In the genomic region with DNA sequence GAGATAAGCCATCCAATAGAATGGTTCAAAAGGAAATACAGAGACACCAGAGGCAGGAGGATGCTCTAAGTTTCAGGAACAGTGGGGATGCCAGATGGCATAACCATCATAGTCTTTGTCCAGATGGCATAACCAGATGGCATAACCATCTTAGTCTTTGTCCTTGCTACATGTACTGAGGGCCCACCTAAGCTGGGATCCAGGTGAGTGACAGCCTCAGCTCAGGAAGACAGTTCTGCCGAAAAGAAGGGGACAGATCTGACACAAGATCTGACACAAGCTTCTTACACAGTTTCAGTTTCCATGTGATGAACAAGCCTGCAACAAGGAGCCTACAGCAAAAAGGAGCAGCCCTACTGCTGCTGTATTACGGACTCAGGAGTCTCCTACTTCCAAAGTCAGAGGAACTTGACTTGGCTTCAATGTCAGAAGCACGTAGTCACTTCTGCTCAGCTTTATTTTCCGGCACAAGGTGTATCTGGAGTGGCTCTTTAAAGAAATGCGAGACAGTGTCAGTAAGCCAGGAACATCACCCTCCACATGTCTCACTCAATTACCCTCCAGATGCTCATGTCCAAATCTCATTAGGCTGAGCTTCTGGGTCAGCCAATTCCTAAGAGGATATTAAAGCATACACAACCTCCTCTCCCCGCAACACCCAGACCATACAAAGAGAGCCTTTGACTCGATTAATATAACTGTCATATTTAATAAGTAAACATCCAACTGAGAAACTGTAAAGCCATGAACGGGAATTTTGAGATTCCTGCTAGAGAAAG, we compare ENCODE assay signal across 28 mouse cellular contexts. TPM values are rescaled to one million over a fixed set of nuclear protein-coding genes. Genes with fewer than 3 reads are reported as not detected.
DNase-seq lines count a peak whose midpoint lies in the region; TF ChIP-seq lines count a peak whose summit lies in the region.
"Had no signal": no experiment of that assay in that cellular context is flagged by ENCODE, and none has a peak within 500 bp of the region (broad histone marks: within the 10 kb centered on the region; RNA-seq: fewer than 3 reads in every experiment).

No protein-coding gene starts in this region.

- no peak for TF ChIP-seq CTCF in cerebellum, adult 2 months (IDR thresholded peaks at IDR 0.05; ENCODE audit: borderline replicate concordance, insufficient read depth, low read depth, low read length)
- no peak for TF ChIP-seq CTCF in heart, adult 2 months (IDR thresholded peaks at IDR 0.05)

- no peak for TF ChIP-seq EP300 in heart, adult 2 months (IDR thresholded peaks at IDR 0.05; ENCODE audit: insufficient read depth, low read depth, low read length)

- 0 out of 2 replicates have a peak overlapping the region, but pooled peaks have one; percentile 1 for H3K27ac ChIP-seq in cerebellum, adult 2 months (ENCODE audit: insufficient read depth, low read length)
- peak overlapping the region; percentile 63 for H3K27ac ChIP-seq in heart, adult 2 months
- H3K27ac ChIP-seq: embryonic facial prominence, embryonic 15.5 days; forebrain, embryonic 12.5 days; hindbrain, embryonic 10.5 days; hindbrain, embryonic 15.5 days; kidney, embryonic 15.5 days; liver, embryonic 14.5 days; macrophage had no signal

- H3K9ac ChIP-seq in heart, adult 2 months (ENCODE audit: low read depth, low read length) = no peak overlapping the region
- H3K9ac ChIP-seq: embryonic facial prominence, embryonic 15.5 days; forebrain, embryonic 12.5 days; hindbrain, embryonic 15.5 days; kidney, embryonic 15.5 days; liver, embryonic 14.5 days had no signal

- H3K4me1 ChIP-seq in cerebellum, adult 2 months (ENCODE audit: control insufficient read depth, insufficient read depth, low read length) = peaks cover 7% of the 10 kb centered on the region; the same call in 1 of the 2 replicates
- no peaks in the 10 kb centered on the region for H3K4me1 ChIP-seq in heart, adult 2 months (ENCODE audit: control insufficient read depth, insufficient read depth, low read length)
- H3K4me1 ChIP-seq: forebrain, embryonic 12.5 days; hindbrain, embryonic 15.5 days; kidney, embryonic 15.5 days had no signal

- H3K79me2 ChIP-seq in heart, adult 2 months (replicated peaks; ENCODE audit: control insufficient read depth, insufficient read depth, low read length) = no peaks in the 10 kb centered on the region

- peak in 1 of 2 experiments; percentile 27 for DNase-seq in cerebellum, adult 2 months
- no peak for DNase-seq in cerebellum, postnatal 4 days (ENCODE audit: low spot score in 2 of 2)
- no peak for DNase-seq in heart, adult 2 months
- DNase-seq in heart, adult 8-10 months (ENCODE audit: low spot score) = no peak
- peak; percentile 69 for DNase-seq in Muller cell, postnatal 12 days (ENCODE audit: inconsistent ontology term)
- peak; percentile 92 for DNase-seq in retina, postnatal 1 day
- DNase-seq in frontal cortex, postnatal 25 days (ENCODE audit: low spot score in 2 of 2) = no peak
- DNase-seq in spleen, postnatal 14 days (ENCODE audit: low spot score in 2 of 2) = no peak
- DNase-seq: adrenal gland, adult 2 months; cerebellum, adult 11 months; cerebellum, postnatal 10 days; gastrocnemius, postnatal 36 days; heart, postnatal 14 days; kidney, adult 18-20 months; kidney, postnatal 25 days; liver; lung, adult 2 months; midbrain, embryonic 14.5 days; right cerebral cortex, postnatal 4 days; thymus, postnatal 4 days had no signal

- H3K27me3 ChIP-seq in cerebellum, adult 2 months (ENCODE audit: control insufficient read depth, insufficient read depth, low read length) = no peaks in the 10 kb centered on the region
- H3K27me3 ChIP-seq in heart, adult 2 months (ENCODE audit: control insufficient read depth, insufficient read depth, low read length) = no peaks in the 10 kb centered on the region
- H3K27me3 ChIP-seq: embryonic facial prominence, embryonic 15.5 days; forebrain, embryonic 12.5 days; hindbrain, embryonic 15.5 days; kidney, embryonic 15.5 days had no signal

- TF ChIP-seq POLR2A in cerebellum, adult 2 months (IDR thresholded peaks at IDR 0.05; ENCODE audit: borderline replicate concordance, insufficient read depth, low read length) = no peak
- TF ChIP-seq POLR2A in heart, adult 2 months (IDR thresholded peaks at IDR 0.05; ENCODE audit: insufficient read depth, low read depth, low read length) = no peak

- intact Hi-C loops in heart, adult 2 months (cut with DNase I) = no loop called here

- WGBS in cerebellum, adult 2 months = 34% methylated on average over 8 of the region's 8 CpGs
- 84% methylated on average over 8 of the region's 8 CpGs for WGBS in heart, adult 2 months

- H3K36me3 ChIP-seq in heart, adult 2 months (ENCODE audit: control insufficient read depth, insufficient read depth, low read length) = no peaks in the 10 kb centered on the region
- H3K36me3 ChIP-seq: embryonic facial prominence, embryonic 15.5 days; hindbrain, embryonic 15.5 days had no signal

- H3K4me3 ChIP-seq in cerebellum, adult 2 months (replicated peaks; ENCODE audit: insufficient read depth, low read depth, low read length) = no peak overlapping the region
- H3K4me3 ChIP-seq in heart, adult 2 months = no peak overlapping the region
- H3K4me3 ChIP-seq: embryonic facial prominence, embryonic 15.5 days; forebrain, embryonic 12.5 days; hindbrain, embryonic 10.5 days; hindbrain, embryonic 15.5 days; kidney, embryonic 15.5 days had no signal

RNA-seq across cellular contexts. Expression of gene Prom1, which starts 21.4 kb away (rescaled TPM):
- 36.9 and 39.9 TPM in 2 replicates for polyA plus RNA-seq in cerebellum, adult 2 months (2012; rRNA removed)
- 10 to 100 TPM in 1 of 2 experiments, 1 to 10 TPM in 1; 7.8 to 10.0 TPM for total RNA-seq in heart, adult 2 months (2021)
- 0.57 and 1.8 TPM in 2 replicates for polyA plus RNA-seq in heart, adult 2 months (2012; rRNA removed)
- total RNA-seq in heart, adult 8-10 months (2022) = 10 to 100 TPM in 2 of 4 experiments, 1 to 10 TPM in 2; 7.3 to 10.9 (median 9.0) TPM
- total RNA-seq: monocyte, adult 5-6 weeks had no signal

Comparison
In these comparisons a context has a peak if more than half of its experiments do, and no peak if none do; other contexts are left out.
1. DNase-seq: peak in Muller cell, postnatal 12 days (single experiment) and retina, postnatal 1 day (single experiment); none in cerebellum, postnatal 4 days (0 of 2), heart, adult 2 months (0 of 2), heart, adult 8-10 months (single experiment), frontal cortex, postnatal 25 days (0 of 2) and spleen, postnatal 14 days (0 of 2).